Mouse (Mus musculus) hindbrain, embryonic 16.5 days (tissue): Measurements from ENCODE around the gene Slc9a3r2. TPM values are rescaled to one million over a fixed set of nuclear protein-coding genes. Genes with fewer than 3 reads are reported as not detected.
A peak's percentile ranks its signal among the peaks of the same experiment; 100 is the strongest.

Experiments
- ATAC-seq: fragments of 200-750 bp; cut with Nextera tagmentation; 2 replicates; pipeline ENCODE4 v1.8.0; 2017; ENCODE audit warnings: moderate TSS enrichment, moderate library complexity
- H3K27ac ChIP-seq: fragments of 300-500 bp; sonication (generic); 2 replicates; pipeline ENCODE4 v1.5.1; 2014; ENCODE audit warnings: low read depth, mild to moderate bottlenecking, control low read depth, low read length, moderate library complexity
- H3K27me3 ChIP-seq: fragments of 300-500 bp; sonication (generic); replicated peaks from 2 replicates; pipeline ENCODE4 v1.6.1; 2014; ENCODE audit warnings: low read length; ENCODE audit not compliant: control insufficient read depth, insufficient read depth
- H3K36me3 ChIP-seq: fragments of 300-500 bp; sonication (generic); 2 replicates; pipeline ENCODE4 v1.6.1; 2014; ENCODE audit warnings: mild to moderate bottlenecking, low read length, moderate library complexity, mixed read lengths; ENCODE audit not compliant: control insufficient read depth, insufficient read depth
- H3K4me1 ChIP-seq: fragments of 300-500 bp; sonication (generic); 2 replicates; pipeline ENCODE4 v1.6.1; 2014; ENCODE audit warnings: low read depth, low read length; ENCODE audit not compliant: control insufficient read depth, insufficient read depth
- H3K4me2 ChIP-seq: fragments of 300-500 bp; sonication (generic); 2 replicates; pipeline ENCODE4 v1.6.1; 2014; ENCODE audit warnings: mild to moderate bottlenecking, low read length, control low read depth, moderate library complexity
- H3K4me3 ChIP-seq: fragments of 300-500 bp; sonication (generic); 2 replicates; pipeline ENCODE4 v1.5.1; 2014; ENCODE audit warnings: mild to moderate bottlenecking, low read length, control low read depth, moderate library complexity
- H3K9ac ChIP-seq: fragments of 300-500 bp; sonication (generic); 2 replicates; pipeline ENCODE4 v1.6.1; 2014; ENCODE audit warnings: low read depth, mild to moderate bottlenecking, control low read depth, low read length, moderate library complexity
- H3K9me3 ChIP-seq: fragments of 300-500 bp; sonication (generic); 2 replicates; pipeline ENCODE4 v1.6.1; 2014; ENCODE audit warnings: mild to moderate bottlenecking, low read length, moderate library complexity; ENCODE audit not compliant: control insufficient read depth
- WGBS: fragments of 180-500 bp; shearing (Covaris S2); extraction: QIAGEN DNeasy Blood & Tissue Kit; methylation state at CpG from one replicate; pipeline ENCODE4 v1.1.7; 2014; 5-methylcytosine and 5-hydroxymethylcytosine counted together
- polyA plus RNA-seq: library from polyadenylated mRNA; unstranded; fragments of >200 nt; fragmentation: Nextera tagmentation; extraction: Ambion mirVana; gene quantifications from 2 replicates; pipeline ENCODE4 v1.2.1, GENCODE M21; 2015

The Slc9a3r2 gene
- 60.8 TPM in 2 replicates for polyA plus RNA-seq

DNA sequence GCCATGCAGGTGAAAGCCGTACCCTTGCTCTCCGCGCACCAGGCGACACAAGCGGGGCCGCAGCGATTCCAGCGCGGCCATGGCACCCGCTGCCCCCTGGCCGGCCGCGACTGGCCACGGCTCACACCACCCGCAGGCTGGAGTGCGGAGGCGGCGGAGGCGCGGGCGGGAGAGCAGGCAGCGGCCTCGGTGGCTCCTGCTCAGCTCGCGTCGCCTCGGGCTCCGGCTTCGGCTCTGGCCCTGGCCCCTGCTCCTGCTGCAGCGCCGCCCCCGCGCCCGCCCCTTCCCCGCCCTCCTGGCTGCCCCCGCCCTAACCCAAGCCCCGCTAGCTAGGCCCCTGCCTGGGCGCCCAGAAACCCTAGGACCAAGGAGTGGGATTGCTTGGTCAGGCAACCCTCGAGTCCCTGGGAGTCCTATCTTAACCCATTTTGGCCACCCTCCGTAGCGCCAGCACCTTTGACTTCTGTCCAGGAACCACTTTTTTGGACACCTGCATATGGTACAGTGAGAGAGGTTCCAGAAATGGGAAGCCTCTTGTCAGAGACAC, at the start of gene Slc9a3r2:
Gene Slc9a3r2, minus strand, starts transcription at position 258 of the 547 bp plus-strand sequence.
- Histone ChIP-seq H3K36me3 (no peaks in the 10 kb centered on the region), H3K4me2 (peak within 1 kb of the TSS; percentile 93), H3K9me3 (no peaks in the 10 kb centered on the region), H3K4me1 (peaks cover 15% of the 10 kb centered on the region), H3K27me3 (no peaks in the 10 kb centered on the region), H3K4me3 (peak within 1 kb of the TSS; percentile 84), H3K9ac (peak within 1 kb of the TSS; percentile 94), H3K27ac (peak within 1 kb of the TSS; percentile 82)
- 3% methylated on average over 32 of the region's 41 CpGs for WGBS
- ATAC-seq = peak; percentile 79

GRCm38 (mm10) chr17:24699473-24699872, 49.3 kb upstream of the Slc9a3r2 start:
- H3K4me3 ChIP-seq = no peak overlapping the region
- no peak overlapping the region for H3K9ac ChIP-seq
- H3K36me3 ChIP-seq = peaks cover 28% of the 10 kb centered on the region
- H3K27ac ChIP-seq = no peak overlapping the region
- no peaks in the 10 kb centered on the region for H3K27me3 ChIP-seq
- peaks cover 20% of the 10 kb centered on the region for H3K4me1 ChIP-seq
- no peak overlapping the region for H3K4me2 ChIP-seq
- no peaks in the 10 kb centered on the region for H3K9me3 ChIP-seq
- 95% methylated on average over 2 of the region's 2 CpGs for WGBS
- no peak for ATAC-seq

DNA sequence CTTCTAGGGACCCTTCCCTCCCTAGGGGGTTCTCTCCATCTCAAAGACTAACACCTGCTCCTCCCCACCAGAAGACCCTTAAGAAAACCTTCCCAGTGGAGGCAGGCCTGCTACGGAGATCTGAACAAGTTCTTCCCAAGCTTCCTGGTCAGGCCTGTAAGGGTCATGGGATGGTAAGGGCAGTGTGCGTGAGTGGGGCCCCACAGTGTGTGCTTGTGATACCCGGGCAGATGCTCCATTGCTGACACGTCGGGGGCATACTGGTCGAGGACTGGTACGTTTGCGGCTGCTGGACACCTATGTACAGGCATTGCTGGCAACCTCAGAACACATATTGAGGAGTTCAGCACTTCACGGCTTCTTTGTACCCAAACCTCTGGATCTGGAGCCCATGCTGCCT, 48.6 kb upstream of the Slc9a3r2 start:
- H3K27me3 ChIP-seq = no peaks in the 10 kb centered on the region
- H3K27ac ChIP-seq = no peak overlapping the region
- H3K4me2 ChIP-seq = no peak overlapping the region
- peaks cover 20% of the 10 kb centered on the region for H3K4me1 ChIP-seq
- ATAC-seq = no peak
- H3K9ac ChIP-seq = no peak overlapping the region
- H3K36me3 ChIP-seq = peaks cover 21% of the 10 kb centered on the region
- WGBS = 68% methylated on average over 9 of the region's 9 CpGs
- no peak overlapping the region for H3K4me3 ChIP-seq
- no peaks in the 10 kb centered on the region for H3K9me3 ChIP-seq

DNA sequence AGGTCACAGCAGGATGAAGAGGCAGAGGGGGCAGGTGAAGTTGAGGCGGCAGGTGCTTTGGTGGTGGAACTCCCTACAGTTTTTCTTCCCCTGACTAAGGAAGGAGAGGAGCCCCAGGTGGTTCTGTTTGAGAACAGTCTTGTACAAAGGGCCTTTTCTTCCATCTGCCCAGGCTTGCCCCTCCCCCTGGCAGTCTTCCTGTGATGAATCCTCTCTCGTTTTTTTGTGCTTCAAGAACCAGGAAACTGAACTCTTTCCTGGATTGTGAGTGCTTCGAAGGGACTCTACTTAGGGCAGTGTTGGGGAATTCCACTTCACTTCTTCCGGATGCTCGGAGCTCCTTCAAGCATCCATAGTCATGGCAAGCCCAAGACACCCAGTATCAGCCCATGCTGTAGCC, 47.9 kb upstream of the Slc9a3r2 start:
- Histone ChIP-seq H3K36me3 (peaks cover 21% of the 10 kb centered on the region), H3K4me3 (no peak overlapping the region), H3K27me3 (no peaks in the 10 kb centered on the region), H3K27ac (no peak overlapping the region), H3K4me1 (peaks cover 20% of the 10 kb centered on the region), H3K4me2 (no peak overlapping the region), H3K9ac (no peak overlapping the region), H3K9me3 (no peaks in the 10 kb centered on the region)
- 12% methylated on average over 5 of the region's 5 CpGs for WGBS
- no peak for ATAC-seq

DNA sequence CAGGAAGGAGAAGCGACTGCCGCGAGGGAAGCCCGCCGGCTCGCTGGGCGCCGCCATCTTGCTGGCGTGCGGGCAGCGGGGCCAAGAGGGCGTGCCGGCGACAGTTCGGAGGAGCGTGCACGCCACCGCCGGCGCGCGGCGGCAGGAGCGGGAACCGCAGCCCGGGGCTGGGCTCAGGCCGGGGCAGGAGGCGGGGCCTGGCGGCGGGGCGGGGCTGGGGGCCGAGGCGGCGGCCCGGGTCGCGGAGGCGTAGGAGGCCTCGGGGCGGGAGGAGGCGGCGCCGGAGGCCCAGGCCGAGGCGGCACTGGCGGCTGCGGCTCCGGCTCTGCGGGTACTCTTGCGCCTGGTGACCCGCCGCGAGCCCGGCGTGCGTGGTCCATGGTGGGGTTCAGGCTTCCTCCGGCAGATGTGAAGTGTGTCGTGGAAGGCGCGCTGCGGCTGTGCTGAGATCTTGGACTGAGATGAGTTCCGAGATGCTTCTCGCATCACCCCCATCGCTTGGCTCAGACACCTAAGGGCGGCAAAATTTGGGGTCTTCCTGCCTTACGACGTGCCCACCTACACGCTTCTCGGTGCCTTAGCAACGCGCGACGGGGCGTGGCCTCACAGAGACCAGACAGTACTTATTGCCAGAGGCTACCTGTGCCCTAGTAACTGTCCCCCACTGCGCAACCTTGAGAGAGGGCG, 46.0 kb upstream of the Slc9a3r2 start, which contains the start of the genes Gfer and Noxo1:
Gene Gfer, minus strand, starts transcription at position 146 of the 687 bp plus-strand sequence.
Gene Noxo1, plus strand, starts transcription at position 224 of the 687 bp plus-strand sequence.
- no peaks in the 10 kb centered on the region for H3K27me3 ChIP-seq
- peaks cover 20% of the 10 kb centered on the region for H3K4me1 ChIP-seq
- WGBS = under 1% methylated on average over 75 of the region's 76 CpGs
- peak within 1 kb of the TSS; percentile 69 for H3K4me2 ChIP-seq
- H3K27ac ChIP-seq = peak within 1 kb of the TSS; percentile 96
- peaks cover 19% of the 10 kb centered on the region for H3K36me3 ChIP-seq
- peak within 1 kb of the TSS; percentile 72 for H3K4me3 ChIP-seq
- no peaks in the 10 kb centered on the region for H3K9me3 ChIP-seq
- peak within 1 kb of the TSS; percentile 90 for H3K9ac ChIP-seq
- ATAC-seq = peak; percentile 93

GRCm38 (mm10) chr17:24695326-24696010, 45.3 kb upstream of the Slc9a3r2 start:
- H3K4me3 ChIP-seq = peak overlapping the region; percentile 72
- 7% methylated on average over 41 of the region's 51 CpGs for WGBS
- peak overlapping the region; percentile 90 for H3K9ac ChIP-seq
- peaks cover 26% of the 10 kb centered on the region for H3K4me1 ChIP-seq
- H3K9me3 ChIP-seq = no peaks in the 10 kb centered on the region
- H3K27ac ChIP-seq = peak overlapping the region; percentile 96
- peak overlapping the region; percentile 69 for H3K4me2 ChIP-seq
- H3K27me3 ChIP-seq = no peaks in the 10 kb centered on the region
- ATAC-seq = peak; percentile 61
- peaks cover 14% of the 10 kb centered on the region for H3K36me3 ChIP-seq

GRCm38 (mm10) chr17:24692385-24692784, 42.3 kb upstream of the Slc9a3r2 start:
- whole genome bisulfite sequencing = 89% methylated on average over 5 of the region's 5 CpGs
- Histone ChIP-seq H3K9ac (no peak overlapping the region), H3K27ac (no peak overlapping the region), H3K4me3 (no peak overlapping the region), H3K9me3 (no peaks in the 10 kb centered on the region), H3K4me2 (no peak overlapping the region), H3K27me3 (peaks cover 4% of the 10 kb centered on the region; the same call in 1 of the 2 replicates), H3K36me3 (peaks cover 6% of the 10 kb centered on the region; the same call in 1 of the 2 replicates), H3K4me1 (peaks cover 42% of the 10 kb centered on the region)
- no peak for ATAC-seq

GRCm38 (mm10) chr17:24689251-24690081, 39.3 kb upstream of the Slc9a3r2 start, which contains the start of gene Syngr3:
Syngr3 (minus strand) TSS chr17:24689955.
- peak; percentile 73 for ATAC-seq
- peak within 1 kb of the TSS; percentile 90 for H3K27ac ChIP-seq
- peak within 1 kb of the TSS; percentile 66 for H3K4me3 ChIP-seq
- peaks cover 29% of the 10 kb centered on the region for H3K4me1 ChIP-seq
- peak within 1 kb of the TSS; percentile 83 for H3K9ac ChIP-seq
- H3K36me3 ChIP-seq = peaks cover 20% of the 10 kb centered on the region
- H3K4me2 ChIP-seq = peak within 1 kb of the TSS; percentile 72
- WGBS = under 1% methylated on average over 55 of the region's 55 CpGs
- H3K27me3 ChIP-seq = peaks cover 4% of the 10 kb centered on the region; the same call in 1 of the 2 replicates
- no peaks in the 10 kb centered on the region for H3K9me3 ChIP-seq
